Mouse (Mus musculus) brain, embryonic 14.5 days (tissue): ENCODE measurements around the gene Sag.

ENCODE experiments used
- CTCF ChIP-seq: fragments of 200-500 bp; IDR thresholded peaks from 2 replicates; pipeline ENCODE4 v1.5.1; 2012; ENCODE audit warnings: inconsistent platforms, mild to moderate bottlenecking, moderate library complexity, borderline replicate concordance; ENCODE audit not compliant: insufficient read depth, insufficient read length; ENCODE audit errors: extremely low read depth
- POLR2A ChIP-seq: fragments of 200-500 bp; IDR thresholded peaks from 2 replicates; pipeline ENCODE4 v1.6.1; 2012; ENCODE audit warnings: mild to moderate bottlenecking, inconsistent platforms, borderline replicate concordance; ENCODE audit not compliant: poor library complexity, insufficient read depth, insufficient read length, severe bottlenecking; ENCODE audit errors: extremely low read depth

DNA sequence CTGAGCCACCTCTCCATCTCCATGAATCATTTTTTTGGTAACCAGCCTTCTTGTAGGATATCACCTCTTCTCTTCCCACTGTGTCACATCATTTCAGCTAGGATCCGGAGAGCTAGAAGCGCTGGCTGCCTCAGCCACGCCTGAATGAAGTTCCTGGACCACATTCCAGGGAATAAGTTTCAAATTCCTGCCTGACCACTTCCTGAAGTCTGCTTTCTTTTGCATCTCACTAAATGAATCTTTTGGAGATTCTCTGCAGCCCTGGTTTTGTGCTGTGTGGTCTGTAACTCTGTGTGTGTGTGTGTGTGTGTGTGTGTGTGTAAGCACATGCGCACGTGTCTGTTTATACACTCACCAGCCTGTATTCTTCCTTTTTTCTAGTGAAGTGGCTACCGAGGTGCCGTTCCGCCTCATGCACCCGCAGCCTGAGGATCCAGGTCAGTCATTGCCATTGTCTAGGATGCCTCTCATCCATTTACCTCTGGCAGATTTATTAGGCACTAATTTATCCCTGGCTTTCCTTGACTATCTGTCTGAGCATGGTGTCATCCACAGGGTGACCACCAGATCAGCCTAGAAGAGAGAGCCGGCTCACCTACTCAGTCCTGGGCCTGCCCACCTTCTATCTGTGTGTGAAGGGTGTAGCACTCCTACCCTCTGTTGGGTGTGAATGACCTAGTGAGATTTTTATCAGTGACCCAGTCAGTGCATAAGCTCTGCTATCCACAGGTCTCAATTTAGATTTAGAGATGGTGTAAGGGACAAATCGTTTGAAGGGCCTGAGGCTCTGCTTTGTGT lies 37.1 kb downstream of the Sag start:
- TF ChIP-seq CTCF (no peak), POLR2A (no peak)
